Mouse (Mus musculus) embryo, embryonic 10 days (tissue): ENCODE measurements around the gene Ubap2.

Experiments
- DNase-seq: peaks from one replicate; pipeline ENCODE4 v3.0.0-alpha.2; 2015; ENCODE audit warnings: low spot score

Ubap2 gene

GRCm38 (mm10) chr4:41260691-41261090 lies 14.3 kb downstream of the Ubap2 start:
- no peak for DNase-seq

DNA sequence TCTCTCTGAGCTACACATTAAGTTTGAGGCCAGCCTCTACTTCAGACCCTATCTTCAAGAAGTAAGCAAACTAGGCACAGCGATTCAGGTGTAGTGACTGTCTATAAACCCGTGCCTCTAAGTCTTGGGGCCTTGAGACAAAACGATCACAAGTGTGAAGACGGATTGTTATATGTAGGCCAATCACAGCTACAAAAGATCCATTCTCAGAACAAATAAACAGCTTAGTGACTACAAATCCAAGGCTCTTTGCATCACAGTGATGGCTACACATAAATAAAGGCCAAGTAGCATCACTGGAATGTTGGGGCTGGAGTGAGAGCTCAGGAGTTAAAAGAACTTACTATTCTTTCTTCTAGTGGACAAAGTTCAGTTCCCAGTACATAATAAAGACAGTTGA lies 15.9 kb downstream of the Ubap2 start:
- DNase-seq, result no peak

- DNase-seq, result no peak
These were observed 17.2 kb downstream of the Ubap2 start for GRCm38 (mm10) chr4:41257752-41258151.

DNA sequence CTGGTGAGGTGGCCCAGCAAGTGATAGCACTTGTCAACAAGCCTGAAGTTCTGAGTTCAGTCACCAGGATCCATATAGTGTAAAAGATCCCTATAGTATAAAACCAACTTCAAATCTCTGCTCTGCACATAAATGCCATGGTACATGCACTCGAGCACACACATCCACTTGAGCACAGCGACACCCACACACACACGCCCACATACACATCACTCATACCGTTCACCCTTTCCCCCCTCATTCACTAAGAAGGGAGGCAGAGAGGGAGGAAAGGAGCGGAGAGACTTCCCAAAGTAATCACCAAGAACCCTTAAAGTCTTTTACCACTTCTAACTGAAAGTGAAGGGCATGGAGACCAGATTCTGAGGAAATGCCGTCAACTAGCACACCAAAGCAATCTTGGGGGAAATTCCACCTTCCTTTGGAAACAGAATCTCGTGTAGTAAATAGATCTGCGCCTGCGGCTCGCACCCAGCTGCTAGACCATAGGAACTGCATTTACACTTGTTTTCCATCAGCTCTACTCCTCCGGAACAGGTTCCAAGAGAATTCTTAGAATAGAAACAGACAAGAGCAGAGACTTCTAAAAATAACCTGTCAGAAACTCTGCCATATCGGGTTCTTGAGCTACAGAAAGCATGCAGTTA lies 19.3 kb downstream of the Ubap2 start:
- DNase-seq, result no peak

- DNase-seq, result no peak
These were observed 21.2 kb downstream of the Ubap2 start for GRCm38 (mm10) chr4:41253756-41254155.

GRCm38 (mm10) chr4:41245408-41245807 lies 29.5 kb downstream of the Ubap2 start:
- no peak for DNase-seq

- DNase-seq, result no peak
These were observed 34.0 kb downstream of the Ubap2 start for GRCm38 (mm10) chr4:41240916-41241315.

- DNase-seq, result no peak
These were observed 39.3 kb downstream of the Ubap2 start for GRCm38 (mm10) chr4:41235621-41236020.

- DNase-seq, result peak; percentile 51
These were observed 48.6 kb downstream of the Ubap2 start for GRCm38 (mm10) chr4:41226351-41226750.

- DNase-seq, result no peak
These were observed 49.5 kb downstream of the Ubap2 start for GRCm38 (mm10) chr4:41225412-41225811.

GRCm38 (mm10) chr4:41208050-41208449 lies 66.9 kb downstream of the Ubap2 start:
- no peak for DNase-seq

DNA sequence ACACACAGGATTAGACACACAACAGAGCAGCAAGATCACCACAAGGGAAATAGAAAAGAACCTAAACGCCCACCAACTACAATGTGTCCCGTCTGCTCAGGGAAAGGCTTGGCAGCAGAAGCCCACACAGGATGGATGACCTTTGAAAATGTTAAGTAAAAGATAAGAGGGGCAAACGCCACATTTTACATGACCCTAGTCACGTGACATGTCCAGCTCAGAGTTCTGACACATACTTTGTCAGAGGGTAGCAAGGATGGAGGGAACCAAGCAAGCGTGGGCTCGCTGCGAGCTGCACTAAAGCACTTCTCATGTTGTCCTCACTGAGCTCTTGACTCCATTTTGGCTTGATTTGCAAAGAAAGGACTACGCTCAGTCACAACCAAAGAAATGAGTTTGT lies 69.2 kb downstream of the Ubap2 start:
- no peak for DNase-seq

DNA sequence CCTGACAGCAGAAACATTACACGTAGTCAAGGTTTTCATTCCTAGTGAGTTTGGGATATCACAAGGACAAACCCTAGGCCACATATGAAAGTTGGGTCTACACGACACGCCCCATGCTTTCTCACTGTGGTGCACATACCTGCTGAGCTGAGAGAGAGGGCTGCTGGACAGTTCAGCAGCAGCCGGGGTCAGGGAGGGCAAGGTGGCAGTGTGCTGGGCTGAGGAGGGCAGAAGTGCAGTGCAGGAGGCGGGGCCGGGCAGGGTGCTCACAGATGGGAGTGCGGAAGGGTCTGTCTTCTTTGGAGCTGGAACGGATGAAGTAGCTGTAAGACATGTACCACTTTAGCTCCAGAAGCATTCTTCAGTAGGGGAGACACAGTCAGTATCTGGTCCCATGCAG lies 72.8 kb downstream of the Ubap2 start:
- DNase-seq, result no peak

DNA sequence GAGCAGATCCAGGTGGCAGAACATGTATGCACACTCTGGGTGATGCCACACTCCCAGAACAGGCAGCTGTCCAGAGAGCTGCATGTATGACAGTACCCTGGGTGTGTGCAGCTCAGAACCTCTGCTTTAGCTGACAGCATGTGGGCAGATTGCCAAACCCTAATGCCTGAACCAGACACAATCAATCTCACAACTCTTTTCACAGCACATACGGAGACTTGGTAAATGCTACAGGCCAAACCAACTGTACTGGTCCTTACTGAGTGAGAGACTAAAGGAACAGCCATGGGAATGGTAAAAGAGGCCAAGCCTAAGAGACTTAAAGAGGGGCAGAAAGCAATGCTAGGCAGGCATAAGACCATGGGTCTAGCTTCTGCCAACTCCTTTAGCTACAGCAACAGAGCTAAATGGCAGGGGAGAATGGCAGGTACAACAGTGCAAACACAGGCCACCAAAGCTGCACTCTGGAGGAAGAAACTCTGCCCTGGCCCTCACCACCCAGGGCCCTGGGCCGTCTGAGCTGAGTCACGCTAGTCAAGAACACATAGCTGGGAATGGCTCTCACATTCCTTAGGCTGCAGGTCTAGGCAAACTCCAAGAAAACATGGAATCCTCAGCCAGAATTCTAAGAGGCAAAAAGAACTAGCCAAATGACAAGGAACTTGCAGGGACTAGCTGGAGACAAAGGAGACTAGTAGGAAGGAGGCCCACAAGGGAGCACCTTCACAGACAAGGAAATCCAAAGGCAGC lies 77.9 kb downstream of the Ubap2 start:
- DNase-seq, result no peak

GRCm38 (mm10) chr4:41195328-41195727 lies 79.6 kb downstream of the Ubap2 start:
- DNase-seq, result no peak

DNA sequence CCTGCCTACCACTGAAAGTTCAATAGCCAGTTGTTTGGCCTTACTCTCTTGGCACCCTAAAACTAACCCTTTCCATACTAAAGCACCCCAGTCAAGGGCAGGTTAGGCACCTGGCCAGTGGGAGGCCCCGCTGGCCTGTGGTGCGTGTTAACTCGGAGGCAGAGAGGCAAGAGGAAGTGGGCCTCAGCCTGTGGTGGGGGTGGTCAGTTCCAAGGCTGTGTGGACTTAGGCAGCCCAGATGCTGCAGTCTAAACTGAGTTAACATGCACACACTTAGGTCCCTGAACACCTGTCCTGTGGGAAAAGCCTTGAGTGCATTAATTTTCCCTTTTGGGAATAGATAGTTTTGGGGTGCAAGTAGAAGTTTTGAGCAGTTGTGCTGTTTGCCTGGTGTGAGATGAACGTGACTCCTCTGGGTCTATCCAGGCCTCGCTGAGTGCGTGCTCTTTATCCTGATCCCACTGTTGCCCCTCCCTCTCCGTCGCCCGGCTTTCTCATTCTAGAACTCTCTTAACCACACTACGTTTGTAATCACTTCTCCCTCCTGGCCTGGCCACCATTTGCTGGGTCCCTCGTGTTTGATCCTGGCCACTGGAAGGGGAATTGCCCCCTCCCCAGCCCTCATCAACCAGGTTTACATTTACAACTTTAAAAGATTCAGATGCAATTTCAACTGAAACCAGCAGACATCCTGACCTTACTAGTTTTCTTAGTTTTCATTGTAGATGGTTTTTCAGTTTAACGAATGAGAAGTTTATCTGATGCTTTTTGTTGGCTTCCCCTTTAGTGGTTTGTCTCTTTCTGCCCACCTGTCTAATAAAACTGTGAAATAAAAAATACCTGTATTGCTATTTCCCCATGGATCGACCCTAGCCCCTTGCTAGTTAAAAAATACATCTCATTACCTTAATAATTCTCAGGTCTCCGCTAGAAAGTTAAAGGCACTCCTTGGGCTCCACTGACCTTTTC lies 82.1 kb downstream of the Ubap2 start:
- no peak for DNase-seq

GRCm38 (mm10) chr4:41189809-41190208 lies 85.1 kb downstream of the Ubap2 start:
- no peak for DNase-seq

GRCm38 (mm10) chr4:41179825-41180725 lies 94.9 kb downstream of the Ubap2 start:
- no peak for DNase-seq

GRCm38 (mm10) chr4:41174631-41175030 lies 100.3 kb downstream of the Ubap2 start:
- DNase-seq, result no peak

GRCm38 (mm10) chr4:41170970-41171369 lies 104.0 kb downstream of the Ubap2 start:
- DNase-seq, result no peak

DNA sequence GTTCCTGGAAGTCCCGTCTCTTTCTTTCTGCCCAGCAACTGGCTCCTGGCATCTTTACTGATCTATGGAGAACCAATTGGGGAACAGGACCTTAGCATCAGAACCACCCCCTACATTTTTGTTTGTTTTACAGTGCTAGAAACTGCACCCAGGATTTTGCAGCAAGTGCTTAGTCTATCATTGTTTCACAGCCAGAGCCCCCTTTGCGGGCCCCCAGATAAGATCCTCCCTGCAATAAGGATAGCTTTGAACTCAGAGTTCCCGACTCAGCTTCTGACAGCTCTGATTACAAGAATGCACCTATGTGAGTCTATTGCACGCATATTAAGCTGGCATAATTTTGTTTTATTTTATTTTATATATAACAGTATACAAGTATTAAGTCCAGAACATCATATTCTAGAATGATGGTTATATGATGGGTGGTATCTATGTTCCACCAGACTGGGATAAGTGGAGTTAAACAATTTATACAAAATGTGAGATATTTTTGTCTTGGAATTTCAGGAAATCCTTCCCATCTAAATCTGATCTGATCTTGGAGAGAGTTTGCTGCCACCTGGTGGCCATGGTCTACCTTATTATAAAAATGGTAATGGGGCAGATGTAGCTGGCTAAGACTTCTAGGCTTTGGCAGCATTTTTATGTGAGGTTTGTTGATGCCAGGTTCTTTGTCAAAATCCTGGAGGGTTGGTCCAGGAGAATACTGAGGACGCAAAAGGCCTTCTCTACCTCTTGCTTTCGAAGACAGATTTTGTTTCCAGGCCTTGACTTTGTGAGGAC lies 109.1 kb downstream of the Ubap2 start:
- DNase-seq, result peak; percentile 86
